Mouse (Mus musculus) B cell, adult (primary cell): ENCODE data around the gene Brsk2. TPM values are rescaled to one million over a fixed set of nuclear protein-coding genes. Genes with fewer than 3 reads are reported as not detected.

Source experiments
- total RNA-seq: library from RNA; stranded (reverse); gene quantifications from 4 replicates; pipeline ENCODE4 v1.2.4, GENCODE M21; 2023; ENCODE audit not compliant: inconsistent age

Gene Brsk2
- total RNA-seq = not detected in 4 replicates

GRCm38 (mm10) chr7:141948906-141949798, at the start of gene Brsk2:
Gene Brsk2, plus strand, starts transcription at chr7:141949751.

DNA sequence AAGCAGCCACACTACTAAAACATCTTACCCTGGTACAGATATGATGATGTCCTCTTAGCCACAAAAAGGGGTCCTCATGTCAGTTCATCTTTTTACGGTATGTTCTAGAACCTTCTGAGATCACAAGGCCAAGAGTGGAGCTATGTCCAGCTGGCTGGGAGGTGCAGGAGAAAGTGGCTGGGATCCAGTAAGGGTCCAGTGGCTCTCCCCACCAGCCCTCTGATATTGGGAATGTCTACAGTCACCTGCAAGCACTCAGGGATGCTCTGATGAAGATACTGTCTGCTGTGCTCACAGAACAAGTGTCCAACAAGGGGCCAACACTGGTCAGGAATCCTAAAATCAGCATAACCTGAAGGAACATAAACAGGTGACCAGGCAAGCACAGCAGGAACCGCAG, 31.1 kb upstream of the Brsk2 start, which contains the start of gene Tollip:
Tollip (minus strand) TSS at position 101 of the 400 bp plus-strand sequence.

Other genes starting within 250 kb of the Brsk2 start
- gene Muc5ac, start 160.8 kb upstream of the Brsk2 start, total RNA-seq = not detected in 4 replicates
- gene Muc5b, start 110.7 kb upstream of the Brsk2 start, total RNA-seq = not detected in 4 replicates
- 58.9 to 69.2 TPM (median 68.6 TPM) in 4 replicates for gene Tollip, start 31.2 kb upstream of the Brsk2 start, total RNA-seq
- 34.0 to 35.6 TPM (median 34.9 TPM) in 4 replicates for gene Mob2, start 111.3 kb downstream of the Brsk2 start, total RNA-seq
- 2.3 to 4.8 TPM (median 3.5 TPM) in 4 replicates for gene Dusp8, start 146.1 kb downstream of the Brsk2 start, total RNA-seq
- gene Gm45618, start 171.0 kb downstream of the Brsk2 start, total RNA-seq = not detected in 4 replicates
- not detected in 4 replicates for gene Gm39115, start 186.3 kb downstream of the Brsk2 start, total RNA-seq
- gene Gm45337, start 194.9 kb downstream of the Brsk2 start, total RNA-seq = not detected in 4 replicates
- not detected in 4 replicates for gene Gm29735, start 207.4 kb downstream of the Brsk2 start, total RNA-seq
- gene Gm4553, start 216.0 kb downstream of the Brsk2 start, total RNA-seq = not detected in 4 replicates
- gene Krtap5-2, start 226.3 kb downstream of the Brsk2 start, total RNA-seq = not detected in 4 replicates
- not detected in 4 replicates for gene Gm10153, start 240.6 kb downstream of the Brsk2 start, total RNA-seq